Mouse (Mus musculus) embryonic facial prominence, embryonic 14.5 days (tissue): ENCODE results near the gene Plac8. TPM values are rescaled to one million over a fixed set of nuclear protein-coding genes. Genes with fewer than 3 reads are reported as not detected.

Experiments
- ATAC-seq: fragments of 200-750 bp; cut with Nextera tagmentation; 2 replicates; pipeline ENCODE4 v1.8.0; 2017; ENCODE audit warnings: low read depth, moderate number of reproducible peaks, moderate TSS enrichment
- DNase-seq: peaks from one replicate; pipeline ENCODE4 v3.0.0-alpha.2; 2015; ENCODE audit warnings: low spot score
- H3K27ac ChIP-seq: fragments of 300-500 bp; sonication (generic); replicated peaks from 2 replicates; pipeline ENCODE4 v1.5.1; 2014; ENCODE audit warnings: low read depth, mild to moderate bottlenecking, low read length, moderate library complexity
- H3K27me3 ChIP-seq: fragments of 300-500 bp; sonication (generic); replicated peaks from 2 replicates; pipeline ENCODE4 v1.6.1; 2014; ENCODE audit warnings: low read length; ENCODE audit not compliant: control insufficient read depth, insufficient read depth
- H3K36me3 ChIP-seq: fragments of 300-500 bp; sonication (generic); 2 replicates; pipeline ENCODE4 v1.6.1; 2014; ENCODE audit warnings: low read length, mixed read lengths; ENCODE audit not compliant: control insufficient read depth, insufficient read depth
- H3K4me1 ChIP-seq: fragments of 300-500 bp; sonication (generic); 2 replicates; pipeline ENCODE4 v1.6.1; 2014; ENCODE audit warnings: antibody characterized with exemption, low read length; ENCODE audit not compliant: control insufficient read depth, insufficient read depth
- H3K4me2 ChIP-seq: fragments of 300-500 bp; sonication (generic); 2 replicates; pipeline ENCODE4 v1.6.1; 2014; ENCODE audit warnings: low read depth, mild to moderate bottlenecking, low read length, moderate library complexity, mixed read lengths
- H3K4me3 ChIP-seq: fragments of 300-500 bp; sonication (generic); 2 replicates; pipeline ENCODE4 v1.5.1; 2014; ENCODE audit warnings: low read depth, mild to moderate bottlenecking, low read length
- H3K9ac ChIP-seq: fragments of 300-500 bp; sonication (generic); 2 replicates; pipeline ENCODE4 v1.6.1; 2014; ENCODE audit warnings: low read depth, mild to moderate bottlenecking, low read length, moderate library complexity, mixed read lengths
- H3K9me3 ChIP-seq: fragments of 300-500 bp; sonication (generic); 2 replicates; pipeline ENCODE4 v1.6.1; 2016; ENCODE audit warnings: low read length; ENCODE audit not compliant: control insufficient read depth
- WGBS: fragments of 180-500 bp; shearing (Covaris S2); extraction: QIAGEN DNeasy Blood & Tissue Kit; methylation state at CpG from one replicate; pipeline ENCODE4 v1.1.7; 2014; 5-methylcytosine and 5-hydroxymethylcytosine counted together
- polyA plus RNA-seq: library from polyadenylated mRNA; unstranded; fragments of >200 nt; fragmentation: Nextera tagmentation; extraction: Ambion mirVana; gene quantifications from 2 replicates; pipeline ENCODE4 v1.2.1, GENCODE M21; 2014

The Plac8 gene
- 8.6 TPM in 2 replicates for polyA plus RNA-seq

GRCm38 (mm10) chr5:100572069-100572468 lies at the start of gene Plac8:
Gene Plac8 (minus strand): TSS chr5:100572245.
- Histone ChIP-seq H3K9ac (no peak within 1 kb of the TSS), H3K27ac (no peak within 1 kb of the TSS), H3K27me3 (no peaks in the 10 kb centered on the region), H3K4me2 (no peak within 1 kb of the TSS), H3K4me1 (no peaks in the 10 kb centered on the region), H3K4me3 (no peak within 1 kb of the TSS), H3K36me3 (no peaks in the 10 kb centered on the region), H3K9me3 (no peaks in the 10 kb centered on the region)
- whole genome bisulfite sequencing, result 28% methylated on average over 7 of the region's 7 CpGs
- ATAC-seq (no peak), DNase-seq (no peak)

GRCm38 (mm10) chr5:100620952-100621351 lies 48.9 kb upstream of the Plac8 start:
- no peak for DNase-seq
- Histone ChIP-seq H3K27ac (no peak overlapping the region), H3K9ac (no peak overlapping the region), H3K4me3 (no peak overlapping the region), H3K4me1 (no peaks in the 10 kb centered on the region), H3K36me3 (no peaks in the 10 kb centered on the region), H3K9me3 (no peaks in the 10 kb centered on the region), H3K4me2 (no peak overlapping the region), H3K27me3 (no peaks in the 10 kb centered on the region)
- no peak for ATAC-seq
- 57% methylated on average over 8 of the region's 9 CpGs for whole genome bisulfite sequencing

DNA sequence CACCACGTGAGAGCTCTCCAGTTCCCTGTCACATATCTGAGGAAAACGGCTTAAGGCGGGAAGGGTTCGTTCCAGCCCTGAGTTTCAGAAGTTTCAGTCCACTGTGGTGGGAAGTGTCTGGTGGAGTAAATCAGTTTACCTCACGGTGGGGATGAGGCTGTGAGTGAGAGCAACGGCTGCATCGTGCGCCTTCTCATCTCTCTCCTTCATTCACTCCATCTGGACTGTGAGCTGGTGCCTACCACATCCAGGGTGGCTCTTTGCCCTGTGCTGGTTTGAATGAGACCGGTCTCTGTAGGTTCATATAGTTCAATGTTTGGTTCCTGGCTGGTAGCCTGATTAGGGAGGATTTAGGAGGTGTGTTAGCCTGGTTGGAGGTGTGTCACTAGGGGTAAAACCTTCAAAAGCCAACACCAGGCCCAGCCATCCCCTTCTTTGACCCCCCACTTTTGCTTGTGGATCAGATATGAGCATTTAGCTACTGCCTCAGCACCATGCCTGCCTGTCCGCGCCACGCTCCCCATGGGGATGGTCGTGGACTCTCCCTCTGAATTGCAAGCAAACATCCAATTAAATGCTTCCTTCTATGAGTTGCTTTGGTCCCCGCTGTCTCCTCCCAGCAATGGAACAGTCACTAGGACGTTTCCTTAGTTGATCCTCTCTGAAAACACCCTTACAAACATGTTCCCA lies 47.7 kb upstream of the Plac8 start:
- H3K4me1 ChIP-seq, result no peaks in the 10 kb centered on the region
- DNase-seq (no peak), ATAC-seq (no peak)
- H3K4me2 ChIP-seq, result no peak overlapping the region
- no peak overlapping the region for H3K27ac ChIP-seq
- no peaks in the 10 kb centered on the region for H3K36me3 ChIP-seq
- H3K9ac ChIP-seq, result no peak overlapping the region
- no peaks in the 10 kb centered on the region for H3K9me3 ChIP-seq
- H3K27me3 ChIP-seq, result no peaks in the 10 kb centered on the region
- no peak overlapping the region for H3K4me3 ChIP-seq
- 86% methylated on average over 15 of the region's 15 CpGs for WGBS

DNA sequence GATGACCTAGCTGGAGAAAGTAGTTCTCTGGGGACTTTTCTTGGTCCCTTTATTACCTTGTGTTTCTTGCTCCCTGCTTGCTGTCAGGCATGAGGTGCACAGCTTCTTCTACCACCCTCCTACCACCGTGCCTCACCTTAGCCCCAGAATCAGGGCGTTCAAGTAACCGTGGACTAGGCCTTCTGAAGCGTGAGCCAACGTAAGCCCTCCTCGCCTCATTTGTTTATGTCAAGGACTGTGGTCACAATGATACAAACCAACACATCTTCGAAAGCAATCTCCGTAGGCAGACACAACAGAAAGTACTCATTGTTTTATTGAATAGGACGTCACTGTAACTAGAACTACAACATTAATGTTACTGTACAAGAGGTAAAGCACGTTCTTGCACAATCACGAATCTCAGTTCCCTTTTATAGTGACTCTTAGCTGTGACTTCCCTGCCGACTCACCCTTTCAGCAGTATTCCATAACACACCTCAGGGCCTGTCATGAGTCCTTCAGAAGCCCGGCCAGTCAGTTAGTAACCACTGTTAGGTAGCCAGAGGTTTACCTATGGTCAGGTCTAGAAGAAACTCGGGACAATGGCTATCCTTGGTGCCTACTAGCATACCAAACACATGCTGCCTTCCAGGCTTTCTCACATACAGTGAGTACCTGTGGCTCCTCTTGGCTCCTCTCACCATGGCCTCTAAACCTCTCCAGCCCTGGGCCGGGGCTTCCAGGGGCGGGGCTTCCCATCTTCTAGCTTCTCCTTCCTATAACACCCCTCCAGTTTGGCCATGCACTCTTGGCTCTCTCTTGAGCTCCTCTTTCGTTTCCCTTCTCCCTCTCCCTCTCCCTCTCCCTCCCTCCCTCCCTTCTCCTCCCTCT lies 42.1 kb upstream of the Plac8 start:
- DNase-seq, result no peak

GRCm38 (mm10) chr5:100607868-100608267 lies 35.8 kb upstream of the Plac8 start:
- WGBS, result 88% methylated on average over 9 of the region's 9 CpGs

More for the DNA sequence above, 42.1 kb upstream of the Plac8 start:
- 89% methylated on average over 17 of the region's 17 CpGs for WGBS
- ATAC-seq, result no peak
- no peak overlapping the region for H3K4me2 ChIP-seq
- no peak overlapping the region for H3K9ac ChIP-seq
- no peaks in the 10 kb centered on the region for H3K4me1 ChIP-seq
- no peak overlapping the region for H3K4me3 ChIP-seq
- H3K27me3 ChIP-seq, result no peaks in the 10 kb centered on the region
- no peaks in the 10 kb centered on the region for H3K36me3 ChIP-seq
- H3K9me3 ChIP-seq, result no peaks in the 10 kb centered on the region
- H3K27ac ChIP-seq, result no peak overlapping the region

DNA sequence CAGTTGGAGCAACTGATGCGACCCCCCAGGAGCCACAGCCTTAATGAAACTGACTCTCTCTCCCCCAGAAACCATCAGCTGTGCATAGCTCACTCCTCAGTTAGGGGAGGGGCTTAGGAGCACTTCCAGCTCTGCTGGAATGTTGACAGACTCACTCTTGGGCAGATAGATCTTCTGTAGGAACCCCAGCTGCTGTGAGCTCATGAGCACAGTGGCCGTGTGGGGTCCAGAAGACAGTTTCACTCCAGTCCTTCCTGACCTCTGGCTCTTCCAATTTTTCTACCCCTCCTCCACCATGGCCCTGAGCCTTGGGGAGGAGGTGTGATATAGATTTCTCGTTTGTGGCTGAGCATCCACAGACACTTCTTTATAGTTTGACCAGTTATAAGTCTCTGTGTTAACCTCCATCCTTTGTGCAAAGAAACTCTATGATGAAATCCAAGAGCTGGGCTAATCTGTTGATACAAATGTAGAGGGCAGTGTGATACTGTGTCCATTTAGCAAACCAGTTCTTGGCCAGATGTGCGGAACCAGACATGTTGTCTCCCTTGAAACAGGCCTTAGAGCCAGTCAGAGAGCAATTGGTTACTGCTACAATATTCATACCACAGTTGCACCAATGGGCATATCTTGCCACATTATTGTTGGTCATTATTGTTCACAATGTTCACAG lies 35.2 kb upstream of the Plac8 start:
- Histone ChIP-seq H3K27ac (no peak overlapping the region), H3K9ac (no peak overlapping the region), H3K4me1 (no peaks in the 10 kb centered on the region), H3K27me3 (no peaks in the 10 kb centered on the region), H3K4me3 (no peak overlapping the region), H3K36me3 (no peaks in the 10 kb centered on the region), H3K9me3 (no peaks in the 10 kb centered on the region), H3K4me2 (no peak overlapping the region)
- ATAC-seq (no peak), DNase-seq (peak; percentile 59)
- WGBS, result 68% methylated on average over 4 of the region's 4 CpGs

More at GRCm38 (mm10) chr5:100607868-100608267, 35.8 kb upstream of the Plac8 start:
- H3K27ac ChIP-seq, result no peak overlapping the region
- no peak overlapping the region for H3K9ac ChIP-seq
- H3K4me1 ChIP-seq, result no peaks in the 10 kb centered on the region
- H3K9me3 ChIP-seq, result no peaks in the 10 kb centered on the region
- H3K4me3 ChIP-seq, result no peak overlapping the region
- no peaks in the 10 kb centered on the region for H3K27me3 ChIP-seq
- no peaks in the 10 kb centered on the region for H3K36me3 ChIP-seq
- DNase-seq (no peak), ATAC-seq (no peak)
- H3K4me2 ChIP-seq, result no peak overlapping the region

GRCm38 (mm10) chr5:100605828-100606229 lies 33.8 kb upstream of the Plac8 start:
- Histone ChIP-seq H3K9ac (no peak overlapping the region; the same call in 1 of the 2 replicates), H3K4me1 (no peaks in the 10 kb centered on the region), H3K4me2 (peak overlapping the region; percentile 4; the same call in 1 of the 2 replicates), H3K27me3 (no peaks in the 10 kb centered on the region), H3K27ac (no peak overlapping the region; the same call in 1 of the 2 replicates), H3K36me3 (no peaks in the 10 kb centered on the region), H3K4me3 (no peak overlapping the region), H3K9me3 (no peaks in the 10 kb centered on the region)
- peak; percentile 64 for DNase-seq
- ATAC-seq, result peak; percentile 72; the same call in 1 of the 2 replicates
- 47% methylated on average over 9 of the region's 9 CpGs for WGBS

GRCm38 (mm10) chr5:100604061-100604460 lies 32.0 kb upstream of the Plac8 start:
- no peak for DNase-seq
- 58% methylated on average over 4 of the region's 4 CpGs for WGBS
- H3K4me2 ChIP-seq, result no peak overlapping the region

More at GRCm38 (mm10) chr5:100604061-100604460, 32.0 kb upstream of the Plac8 start:
- H3K9ac ChIP-seq, result no peak overlapping the region
- H3K9me3 ChIP-seq, result no peaks in the 10 kb centered on the region
- H3K36me3 ChIP-seq, result no peaks in the 10 kb centered on the region
- no peak overlapping the region for H3K27ac ChIP-seq
- no peak overlapping the region for H3K4me3 ChIP-seq
- no peaks in the 10 kb centered on the region for H3K4me1 ChIP-seq
- no peak for ATAC-seq
- no peaks in the 10 kb centered on the region for H3K27me3 ChIP-seq
